Mouse (Mus musculus): ENCODE results near the gene Rnaseh2b. TPM values are rescaled to one million over a fixed set of nuclear protein-coding genes. Genes with fewer than 3 reads are reported as not detected.

Gene Rnaseh2b
- polyA plus RNA-seq, 1 experiment from 2014 or later: 61.0 TPM

DNA sequence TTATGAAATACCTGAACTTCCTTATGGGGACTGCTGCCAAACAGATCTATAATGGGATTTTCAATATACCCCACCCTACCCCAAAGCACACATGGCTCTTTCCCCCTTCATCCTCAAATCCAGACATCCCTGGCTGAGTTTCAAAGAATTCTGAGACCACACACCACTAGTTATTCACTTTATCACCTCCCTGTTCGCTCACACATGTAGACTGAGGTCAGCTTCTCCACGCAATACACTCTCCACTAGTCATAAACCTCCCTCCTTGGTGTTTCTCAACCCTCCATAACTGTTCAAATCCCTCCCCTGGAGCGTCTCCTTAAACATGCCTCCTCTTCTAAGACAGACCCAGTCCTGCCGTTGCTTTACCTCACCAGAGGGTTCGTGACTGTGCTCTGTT lies 31.1 kb downstream of the Rnaseh2b start:
- H3K36me3 ChIP-seq (ENCODE audit: insufficient read depth, low read length): no peaks in the 10 kb centered on the region
- no peak for TF ChIP-seq CTCF (IDR thresholded peaks at IDR 0.05; ENCODE audit: low read depth)

DNA sequence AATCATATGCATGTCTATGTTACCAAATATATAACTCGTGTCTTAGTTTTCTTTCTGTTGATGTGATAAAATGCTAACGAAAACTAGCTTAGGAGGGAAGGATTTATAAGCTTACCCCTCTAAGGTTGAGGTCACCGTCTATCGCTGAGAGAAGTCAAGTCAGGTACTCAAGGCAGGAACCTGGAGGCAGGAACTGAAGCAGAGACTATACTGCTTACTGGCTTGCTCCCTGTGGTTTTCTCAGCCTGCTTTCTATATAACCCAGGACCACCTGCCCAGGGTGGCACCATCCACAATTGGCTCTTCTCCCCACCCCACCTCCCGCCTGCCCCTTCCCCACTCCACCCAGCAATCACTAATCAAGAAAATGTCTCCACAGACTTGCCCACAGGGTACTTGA lies 32.6 kb downstream of the Rnaseh2b start:
- H3K4me3 ChIP-seq (replicated peaks; ENCODE audit: low read depth, low read length): no peak overlapping the region
- no peak for ATAC-seq (replicated peaks; ENCODE audit: low FRiP score, low read depth)
- H3K9ac ChIP-seq (ENCODE audit: low read depth, low read length): no peak overlapping the region
- no peak overlapping the region for H3K27ac ChIP-seq
- TF ChIP-seq CTCF (IDR thresholded peaks at IDR 0.05; ENCODE audit: low read depth): no peak
- H3K36me3 ChIP-seq (ENCODE audit: insufficient read depth, low read length): no peaks in the 10 kb centered on the region
- no peak for DNase-seq (ENCODE audit: low spot score)
- H3K27me3 ChIP-seq (ENCODE audit: insufficient read depth, low read length): no peaks in the 10 kb centered on the region
- 81% methylated on average over 5 of the region's 5 CpGs for WGBS
- 0 out of 2 replicates have a peak, but pooled peaks cover 3% of the 10 kb centered on the region for H3K4me1 ChIP-seq (replicated peaks; ENCODE audit: insufficient read depth, low read length)
- no peaks in the 10 kb centered on the region for H3K9me3 ChIP-seq (replicated peaks; ENCODE audit: low read length)
- no peak overlapping the region for H3K4me2 ChIP-seq (ENCODE audit: low read length)

More for the DNA sequence above, 31.1 kb downstream of the Rnaseh2b start:
- no peak overlapping the region for H3K4me3 ChIP-seq (replicated peaks; ENCODE audit: low read depth, low read length)
- no peak for DNase-seq (ENCODE audit: low spot score)
- no peak for ATAC-seq (replicated peaks; ENCODE audit: low FRiP score, low read depth)
- no peak overlapping the region for H3K9ac ChIP-seq (ENCODE audit: low read depth, low read length)
- WGBS: 67% methylated on average over 5 of the region's 5 CpGs
- no peak overlapping the region for H3K4me2 ChIP-seq (ENCODE audit: low read length)
- 0 out of 2 replicates have a peak, but pooled peaks cover 3% of the 10 kb centered on the region for H3K4me1 ChIP-seq (replicated peaks; ENCODE audit: insufficient read depth, low read length)
- no peak overlapping the region for H3K27ac ChIP-seq
- H3K27me3 ChIP-seq (ENCODE audit: insufficient read depth, low read length): no peaks in the 10 kb centered on the region
- no peaks in the 10 kb centered on the region for H3K9me3 ChIP-seq (replicated peaks; ENCODE audit: low read length)

DNA sequence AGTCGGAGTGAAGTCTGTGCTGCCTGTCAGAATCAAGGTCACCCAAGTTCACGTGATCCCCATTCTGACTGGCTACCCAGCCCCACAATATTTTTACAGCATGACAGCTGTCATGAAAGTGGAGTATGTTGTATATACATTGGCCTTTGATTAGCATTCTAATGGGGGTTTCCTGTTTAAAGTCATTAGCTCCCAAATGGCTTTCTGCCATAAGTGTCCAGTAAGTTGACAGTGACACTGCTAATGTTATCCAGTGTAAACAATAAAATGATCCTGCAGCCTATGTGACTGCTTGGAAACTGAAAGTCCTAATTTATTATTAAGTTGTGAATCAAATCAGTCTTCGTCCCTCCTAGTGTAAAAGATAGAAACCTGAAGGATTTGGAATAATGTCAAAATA lies 33.6 kb downstream of the Rnaseh2b start:
- ATAC-seq (replicated peaks; ENCODE audit: low FRiP score, low read depth) (no peak), DNase-seq (ENCODE audit: low spot score) (peak; percentile 30)
- no peaks in the 10 kb centered on the region for H3K9me3 ChIP-seq (replicated peaks; ENCODE audit: low read length)
- 56% methylated on average over 3 of the region's 3 CpGs for WGBS
- no peaks in the 10 kb centered on the region for H3K36me3 ChIP-seq (ENCODE audit: insufficient read depth, low read length)
- H3K4me2 ChIP-seq (ENCODE audit: low read length): no peak overlapping the region
- no peak overlapping the region for H3K9ac ChIP-seq (ENCODE audit: low read depth, low read length)
- H3K4me3 ChIP-seq (replicated peaks; ENCODE audit: low read depth, low read length): no peak overlapping the region
- H3K27ac ChIP-seq: no peak overlapping the region
- no peak for TF ChIP-seq CTCF (IDR thresholded peaks at IDR 0.05; ENCODE audit: low read depth)
- 0 out of 2 replicates have a peak, but pooled peaks cover 3% of the 10 kb centered on the region for H3K4me1 ChIP-seq (replicated peaks; ENCODE audit: insufficient read depth, low read length)
- H3K27me3 ChIP-seq (ENCODE audit: insufficient read depth, low read length): no peaks in the 10 kb centered on the region

DNA sequence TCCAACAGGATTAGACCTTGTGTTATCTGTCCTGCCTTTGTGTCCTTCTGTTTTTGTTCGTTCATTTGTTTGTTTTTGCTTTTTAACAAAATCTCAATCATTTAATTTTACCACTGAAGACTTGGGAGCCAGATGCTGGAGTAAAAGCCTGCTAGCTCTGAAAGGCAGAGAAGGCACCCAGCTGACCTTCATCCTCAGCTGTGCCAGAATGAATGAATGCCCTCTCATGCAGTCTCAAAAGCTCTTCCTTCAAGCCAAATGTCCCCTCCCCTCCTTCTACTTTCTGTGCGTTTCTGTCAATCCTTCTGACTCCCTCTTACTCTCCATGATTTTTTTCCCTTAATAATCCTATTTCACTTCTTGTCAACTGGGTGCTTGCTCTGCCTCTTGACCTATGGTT lies 34.8 kb downstream of the Rnaseh2b start:
- 47% methylated on average over 2 of the region's 2 CpGs for WGBS
- H3K27ac ChIP-seq: no peak overlapping the region

DNA sequence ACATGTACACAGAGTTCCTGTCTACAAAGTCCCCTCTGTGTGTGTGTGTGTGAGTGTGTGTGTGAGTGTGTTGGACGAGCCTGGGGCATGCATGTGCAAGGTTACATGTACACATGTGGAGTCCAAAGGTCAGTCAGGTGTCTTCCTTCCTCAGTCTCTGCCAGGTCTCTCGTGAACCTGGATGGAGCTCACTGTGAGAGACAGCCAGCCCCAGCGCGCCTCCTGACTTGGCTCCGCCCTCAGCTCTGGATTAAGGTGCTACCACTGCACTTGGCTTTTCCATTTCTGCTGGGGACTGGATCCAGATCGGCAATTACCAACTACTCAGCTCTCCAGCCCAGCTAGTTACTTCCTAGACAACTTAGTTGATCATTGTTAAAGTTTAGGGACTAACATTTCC lies 36.2 kb downstream of the Rnaseh2b start:
- Histone ChIP-seq H3K4me3 (replicated peaks; ENCODE audit: low read depth, low read length) (no peak overlapping the region), H3K9me3 (replicated peaks; ENCODE audit: low read length) (no peaks in the 10 kb centered on the region), H3K36me3 (ENCODE audit: insufficient read depth, low read length) (no peaks in the 10 kb centered on the region), H3K27ac (no peak overlapping the region), H3K4me1 (replicated peaks; ENCODE audit: insufficient read depth, low read length) (peaks cover 4% of the 10 kb centered on the region; the same call in 1 of the 2 replicates), H3K9ac (ENCODE audit: low read depth, low read length) (no peak overlapping the region), H3K27me3 (ENCODE audit: insufficient read depth, low read length) (no peaks in the 10 kb centered on the region), H3K4me2 (ENCODE audit: low read length) (no peak overlapping the region)
- 44% methylated on average over 6 of the region's 6 CpGs for WGBS
- ATAC-seq (replicated peaks; ENCODE audit: low FRiP score, low read depth): no peak
- no peak for DNase-seq (ENCODE audit: low spot score)
- TF ChIP-seq CTCF (IDR thresholded peaks at IDR 0.05; ENCODE audit: low read depth): no peak

More for the DNA sequence above, 34.8 kb downstream of the Rnaseh2b start:
- H3K4me1 ChIP-seq (replicated peaks; ENCODE audit: insufficient read depth, low read length): peaks cover 7% of the 10 kb centered on the region; the same call in 1 of the 2 replicates
- H3K27me3 ChIP-seq (ENCODE audit: insufficient read depth, low read length): no peaks in the 10 kb centered on the region
- H3K4me2 ChIP-seq (ENCODE audit: low read length): no peak overlapping the region
- TF ChIP-seq CTCF (IDR thresholded peaks at IDR 0.05; ENCODE audit: low read depth): no peak
- H3K9ac ChIP-seq (ENCODE audit: low read depth, low read length): no peak overlapping the region
- no peaks in the 10 kb centered on the region for H3K36me3 ChIP-seq (ENCODE audit: insufficient read depth, low read length)
- DNase-seq (ENCODE audit: low spot score): no peak
- no peak overlapping the region for H3K4me3 ChIP-seq (replicated peaks; ENCODE audit: low read depth, low read length)
- no peak for ATAC-seq (replicated peaks; ENCODE audit: low FRiP score, low read depth)
- H3K9me3 ChIP-seq (replicated peaks; ENCODE audit: low read length): no peaks in the 10 kb centered on the region

DNA sequence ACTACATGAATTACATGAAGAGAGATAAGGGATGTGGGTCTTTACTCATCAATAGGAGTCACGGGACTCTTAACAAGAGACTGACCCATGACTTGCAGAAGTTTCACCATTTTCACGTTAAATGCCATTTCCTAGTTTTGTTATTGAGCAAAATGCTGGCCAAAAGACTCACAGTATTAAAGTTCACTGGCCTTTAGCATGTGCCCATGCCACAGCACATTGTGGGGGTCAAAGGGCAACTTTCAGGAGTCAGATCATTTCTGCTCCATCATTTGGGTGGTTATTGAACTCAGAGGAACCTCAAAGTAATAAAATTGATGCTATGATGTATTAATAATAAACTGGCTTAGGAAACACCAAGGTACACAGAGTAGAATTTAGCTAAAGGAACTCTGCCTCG lies 37.2 kb downstream of the Rnaseh2b start:
- no peaks in the 10 kb centered on the region for H3K27me3 ChIP-seq (ENCODE audit: insufficient read depth, low read length)
- ATAC-seq (replicated peaks; ENCODE audit: low FRiP score, low read depth) (no peak), DNase-seq (ENCODE audit: low spot score) (no peak)
- no peak overlapping the region for H3K9ac ChIP-seq (ENCODE audit: low read depth, low read length)
- H3K36me3 ChIP-seq (ENCODE audit: insufficient read depth, low read length): no peaks in the 10 kb centered on the region
- TF ChIP-seq CTCF (IDR thresholded peaks at IDR 0.05; ENCODE audit: low read depth): no peak
- H3K4me1 ChIP-seq (replicated peaks; ENCODE audit: insufficient read depth, low read length): peaks cover 4% of the 10 kb centered on the region; the same call in 1 of the 2 replicates
- no peak overlapping the region for H3K4me2 ChIP-seq (ENCODE audit: low read length)
- no peak overlapping the region for H3K27ac ChIP-seq
- 87% methylated on average over 3 of the region's 3 CpGs for WGBS
- no peak overlapping the region for H3K4me3 ChIP-seq (replicated peaks; ENCODE audit: low read depth, low read length)
- H3K9me3 ChIP-seq (replicated peaks; ENCODE audit: low read length): no peaks in the 10 kb centered on the region

DNA sequence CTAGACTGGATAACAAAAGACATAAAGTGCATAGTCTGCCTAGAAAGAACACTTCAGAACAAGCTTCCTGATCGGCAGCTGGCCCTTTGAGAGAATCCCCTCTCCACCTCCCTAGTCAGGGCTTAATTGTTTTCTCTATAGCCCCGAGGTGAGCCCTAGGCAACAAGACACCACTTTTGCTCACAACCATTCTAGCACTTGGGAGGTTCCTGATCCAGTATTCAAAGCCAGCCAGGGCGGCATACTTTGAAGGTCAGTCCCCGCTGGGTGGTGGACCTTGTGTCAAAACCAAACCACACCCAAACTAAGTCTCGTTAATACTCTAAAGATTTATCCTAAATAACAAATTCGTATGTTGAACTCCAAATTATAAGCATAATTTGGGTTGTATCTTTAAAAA lies 39.1 kb downstream of the Rnaseh2b start:
- ATAC-seq (replicated peaks; ENCODE audit: low FRiP score, low read depth) (no peak; the same call in 1 of the 2 replicates), DNase-seq (ENCODE audit: low spot score) (no peak)
- no peaks in the 10 kb centered on the region for H3K36me3 ChIP-seq (ENCODE audit: insufficient read depth, low read length)
- H3K27me3 ChIP-seq (ENCODE audit: insufficient read depth, low read length): no peaks in the 10 kb centered on the region
- H3K4me2 ChIP-seq (ENCODE audit: low read length): peak overlapping the region; percentile 79
- H3K4me1 ChIP-seq (replicated peaks; ENCODE audit: insufficient read depth, low read length): peaks cover 4% of the 10 kb centered on the region; the same call in 1 of the 2 replicates
- TF ChIP-seq CTCF (IDR thresholded peaks at IDR 0.05; ENCODE audit: low read depth): no peak
- H3K4me3 ChIP-seq (replicated peaks; ENCODE audit: low read depth, low read length): peak overlapping the region; percentile 78
- no peak overlapping the region for H3K27ac ChIP-seq
- H3K9me3 ChIP-seq (replicated peaks; ENCODE audit: low read length): no peaks in the 10 kb centered on the region
- no peak overlapping the region for H3K9ac ChIP-seq (ENCODE audit: low read depth, low read length)
- WGBS: 15% methylated on average over 6 of the region's 6 CpGs

Data from kidney, postnatal 0 days (tissue).